26 mouse cellular contexts compared by ENCODE assay signal in the genomic region with DNA sequence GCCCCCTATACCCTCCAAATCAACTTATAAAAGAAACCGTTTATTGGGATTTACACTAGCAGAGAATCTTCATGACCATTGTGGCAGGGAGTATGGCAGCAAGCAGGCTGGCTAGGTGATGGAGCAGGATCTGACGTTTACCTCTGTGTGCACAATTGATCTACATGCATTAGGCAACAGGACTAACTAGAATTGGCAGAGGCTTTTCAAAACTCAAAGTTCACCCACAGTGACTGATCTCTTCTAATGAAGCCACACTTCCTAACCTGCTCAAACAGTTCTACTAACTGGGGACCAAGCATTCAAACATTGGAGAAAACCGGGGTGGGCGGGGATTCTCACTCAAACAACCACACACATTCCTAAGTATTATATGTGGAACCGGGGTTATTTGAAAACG.
"Had no signal": no experiment of that assay in that cellular context is flagged by ENCODE, and none has a peak within 500 bp of the region (broad histone marks: within the 10 kb centered on the region; RNA-seq: fewer than 3 reads in every experiment).

No protein-coding gene starts in this region.

- H3K4me3 ChIP-seq: gastrocnemius, adult 2 months; heart, adult 2 months; heart, embryonic 13.5 days; heart, embryonic 15.5 days; hindbrain, embryonic 13.5 days; hindbrain, embryonic 15.5 days; kidney, embryonic 15.5 days; limb, embryonic 10.5 days; limb, embryonic 12.5 days had no signal

- H3K27ac ChIP-seq: gastrocnemius, adult 2 months; heart, adult 2 months; heart, embryonic 13.5 days; heart, embryonic 15.5 days; hindbrain, embryonic 13.5 days; hindbrain, embryonic 15.5 days; hindbrain, postnatal 0 days; kidney, embryonic 15.5 days; kidney, postnatal 0 days; limb, embryonic 10.5 days; limb, embryonic 12.5 days had no signal

- ATAC-seq: forebrain, postnatal 0 days; hindbrain, postnatal 0 days; intestine, embryonic 16.5 days had no signal

- H3K27me3 ChIP-seq: heart, embryonic 13.5 days; heart, embryonic 15.5 days; hindbrain, embryonic 13.5 days; hindbrain, embryonic 15.5 days; kidney, embryonic 15.5 days; limb, embryonic 12.5 days had no signal

- H3K4me2 ChIP-seq: heart, embryonic 11.5 days; heart, embryonic 13.5 days; heart, embryonic 15.5 days; hindbrain, embryonic 13.5 days; hindbrain, embryonic 15.5 days; kidney, embryonic 15.5 days; limb, embryonic 12.5 days had no signal

- H3K9me3 ChIP-seq: heart, embryonic 13.5 days; heart, embryonic 15.5 days; hindbrain, embryonic 13.5 days; hindbrain, embryonic 15.5 days; kidney, embryonic 15.5 days; limb, embryonic 10.5 days; limb, embryonic 12.5 days had no signal

- DNase-seq: forebrain, postnatal 0 days; gastrocnemius, adult 2 months; gastrocnemius, postnatal 10 days; gastrocnemius, postnatal 25 days; heart, adult 2 months; heart, postnatal 14 days; heart, postnatal 36 days; kidney, adult 11 months; kidney, adult 2 months; kidney, adult 9 months; kidney, postnatal 14 days; kidney, postnatal 36 days; layer of hippocampus, adult 9-11 months; layer of hippocampus, postnatal 36 days; lung, adult 18-20 months had no signal

- H3K4me1 ChIP-seq: heart, embryonic 13.5 days; heart, embryonic 15.5 days; hindbrain, embryonic 13.5 days; hindbrain, embryonic 15.5 days; kidney, embryonic 15.5 days; limb, embryonic 10.5 days; limb, embryonic 12.5 days had no signal

- H3K9ac ChIP-seq: forebrain, postnatal 0 days; heart, embryonic 13.5 days; heart, embryonic 15.5 days; hindbrain, embryonic 13.5 days; hindbrain, embryonic 15.5 days; kidney, embryonic 15.5 days; limb, embryonic 12.5 days had no signal

- H3K36me3 ChIP-seq: heart, embryonic 13.5 days; heart, embryonic 15.5 days; hindbrain, embryonic 13.5 days; hindbrain, embryonic 15.5 days; kidney, embryonic 15.5 days; limb, embryonic 10.5 days; limb, embryonic 12.5 days had no signal
